Mouse (Mus musculus): ENCODE results near the gene Tmem158. TPM values are rescaled to one million over a fixed set of nuclear protein-coding genes. Genes with fewer than 3 reads are reported as not detected.

The Tmem158 gene
- total and polyA plus RNA-seq, 2 experiments from 2014 or later: 78.6 to 207 TPM

DNA sequence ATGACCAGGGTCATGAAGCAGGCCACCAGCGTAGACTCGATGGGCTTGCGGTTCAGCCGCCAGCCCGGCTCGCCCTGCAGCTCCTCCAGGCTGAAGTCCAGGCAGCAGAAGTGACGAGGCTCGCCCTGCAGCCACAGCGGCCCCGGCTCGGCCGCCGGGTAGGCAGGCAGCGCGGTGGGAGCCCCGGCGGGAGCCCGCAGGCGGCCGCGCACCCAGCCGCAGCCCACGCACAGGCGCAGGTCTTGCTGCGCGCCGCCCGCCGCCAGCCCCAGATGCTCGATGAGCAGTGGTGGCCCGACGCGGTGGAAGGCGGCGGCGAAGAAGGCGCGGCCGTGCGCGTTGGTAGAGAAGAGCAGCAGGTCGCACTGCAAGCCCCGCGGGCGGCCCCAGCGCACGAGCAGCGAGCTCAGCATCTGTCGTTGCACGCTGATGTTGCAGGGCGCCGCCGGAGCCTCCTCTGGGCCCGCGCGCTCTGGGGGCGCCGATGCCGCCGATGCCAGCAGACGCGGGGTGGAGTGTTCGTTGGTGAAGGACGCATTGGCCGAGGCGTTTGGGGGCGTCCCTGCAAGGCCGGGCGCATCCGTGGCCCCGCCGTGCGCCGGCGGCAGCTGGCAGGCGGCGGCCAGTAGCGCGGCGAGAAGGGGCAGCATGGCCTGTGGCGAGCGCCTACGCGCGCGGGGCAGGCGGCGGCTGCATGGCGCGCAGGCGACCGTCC lies 511 bp downstream of the Tmem158 start:
- Histone ChIP-seq H3K4me2 (ENCODE audit: low read depth, low read length, poor library complexity, severe bottlenecking) (peak overlapping the region; percentile 69), H3K9me3 (ENCODE audit: low read length) (no peaks in the 10 kb centered on the region), H3K27ac (ENCODE audit: low read depth, low read length) (peak overlapping the region; percentile 82), H3K36me3 (ENCODE audit: insufficient read depth, low read length) (no peaks in the 10 kb centered on the region), H3K9ac (replicated peaks; ENCODE audit: low read length, poor library complexity, severe bottlenecking) (peak overlapping the region; percentile 75), H3K4me3 (ENCODE audit: low read depth, low read length) (peak overlapping the region; percentile 65), H3K27me3 (ENCODE audit: insufficient read depth, low read length) (no peaks in the 10 kb centered on the region), H3K4me1 (ENCODE audit: insufficient read depth, low read length) (peaks cover 2% of the 10 kb centered on the region; the same call in 1 of the 2 replicates)
- under 1% methylated on average over 69 of the region's 92 CpGs for WGBS
- DNase-seq (ENCODE audit: low spot score): peak; percentile 39
- no peak for TF ChIP-seq CTCF (IDR thresholded peaks at IDR 0.05)
- ATAC-seq (ENCODE audit: low FRiP score): peak; percentile 84

DNA sequence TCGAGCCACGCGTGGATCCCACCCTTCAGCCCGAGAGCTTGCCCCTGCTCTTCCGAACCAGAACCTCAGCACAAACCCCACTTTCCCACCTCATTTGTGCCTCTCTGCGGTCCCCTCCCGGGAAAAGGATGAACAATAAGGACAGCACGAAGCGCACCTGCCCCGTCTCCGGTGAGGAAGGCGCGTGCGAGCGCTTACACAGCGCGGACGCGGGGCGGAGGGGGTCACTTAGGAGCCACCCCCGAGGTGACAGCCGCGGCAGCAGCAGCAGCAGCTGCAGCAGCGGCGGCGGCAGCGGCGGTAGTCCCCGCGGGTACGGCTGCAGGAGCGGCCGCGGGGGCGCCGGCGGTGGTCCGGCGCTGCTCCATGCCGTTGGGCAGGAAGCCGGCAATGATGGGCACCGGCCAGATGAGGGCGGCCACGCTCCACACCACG lies 1.1 kb downstream of the Tmem158 start:
- peak overlapping the region; percentile 75 for H3K9ac ChIP-seq (replicated peaks; ENCODE audit: low read length, poor library complexity, severe bottlenecking)
- TF ChIP-seq CTCF (IDR thresholded peaks at IDR 0.05): peak; percentile 77
- WGBS: under 1% methylated on average over 33 of the region's 45 CpGs
- peak overlapping the region; percentile 65 for H3K4me3 ChIP-seq (ENCODE audit: low read depth, low read length)
- DNase-seq (ENCODE audit: low spot score): peak; percentile 87
- H3K4me2 ChIP-seq (ENCODE audit: low read depth, low read length, poor library complexity, severe bottlenecking): peak overlapping the region; percentile 69
- no peaks in the 10 kb centered on the region for H3K27me3 ChIP-seq (ENCODE audit: insufficient read depth, low read length)
- H3K27ac ChIP-seq (ENCODE audit: low read depth, low read length): peak overlapping the region; percentile 82
- H3K9me3 ChIP-seq (ENCODE audit: low read length): no peaks in the 10 kb centered on the region
- H3K36me3 ChIP-seq (ENCODE audit: insufficient read depth, low read length): no peaks in the 10 kb centered on the region
- no peak; the same call in 1 of the 2 replicates for ATAC-seq (ENCODE audit: low FRiP score)
- peaks cover 2% of the 10 kb centered on the region; the same call in 1 of the 2 replicates for H3K4me1 ChIP-seq (ENCODE audit: insufficient read depth, low read length)

DNA sequence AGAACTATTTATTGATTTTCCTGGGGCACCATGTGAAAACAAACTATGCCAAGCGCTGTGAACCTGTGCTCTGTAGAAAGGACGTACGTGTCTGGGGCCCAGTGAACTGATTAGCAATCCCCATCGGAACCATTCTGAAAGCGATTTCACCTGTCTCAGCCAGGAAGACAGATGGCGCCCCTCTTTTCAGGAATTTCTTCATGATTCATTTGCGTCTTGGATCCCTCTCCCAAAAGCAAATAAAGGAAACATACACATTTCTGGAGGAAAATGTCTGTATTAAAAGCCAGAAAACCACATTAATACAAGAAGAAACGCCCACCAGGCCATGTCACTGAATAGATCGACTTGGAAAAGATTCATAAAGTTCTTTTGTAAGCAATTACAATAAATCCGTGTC lies 1.8 kb downstream of the Tmem158 start:
- Histone ChIP-seq H3K4me2 (ENCODE audit: low read depth, low read length, poor library complexity, severe bottlenecking) (peak overlapping the region; percentile 69), H3K27ac (ENCODE audit: low read depth, low read length) (no peak overlapping the region), H3K27me3 (ENCODE audit: insufficient read depth, low read length) (no peaks in the 10 kb centered on the region), H3K9ac (replicated peaks; ENCODE audit: low read length, poor library complexity, severe bottlenecking) (peak overlapping the region; percentile 75; the same call in 1 of the 2 replicates), H3K4me3 (ENCODE audit: low read depth, low read length) (peak overlapping the region; percentile 65), H3K4me1 (ENCODE audit: insufficient read depth, low read length) (peaks cover 2% of the 10 kb centered on the region; the same call in 1 of the 2 replicates), H3K36me3 (ENCODE audit: insufficient read depth, low read length) (no peaks in the 10 kb centered on the region), H3K9me3 (ENCODE audit: low read length) (no peaks in the 10 kb centered on the region)
- ATAC-seq (ENCODE audit: low FRiP score) (no peak), DNase-seq (ENCODE audit: low spot score) (peak; percentile 66)
- WGBS: 19% methylated on average over 10 of the region's 10 CpGs
- peak; percentile 75 for TF ChIP-seq CTCF (IDR thresholded peaks at IDR 0.05)

GRCm38 (mm10) chr9:123255736-123256135 lies 4.8 kb downstream of the Tmem158 start:
- Histone ChIP-seq H3K4me3 (ENCODE audit: low read depth, low read length) (no peak overlapping the region), H3K27ac (ENCODE audit: low read depth, low read length) (no peak overlapping the region), H3K27me3 (ENCODE audit: insufficient read depth, low read length) (no peaks in the 10 kb centered on the region), H3K9me3 (ENCODE audit: low read length) (no peaks in the 10 kb centered on the region), H3K4me2 (ENCODE audit: low read depth, low read length, poor library complexity, severe bottlenecking) (no peak overlapping the region), H3K4me1 (ENCODE audit: insufficient read depth, low read length) (peaks cover 2% of the 10 kb centered on the region; the same call in 1 of the 2 replicates), H3K9ac (replicated peaks; ENCODE audit: low read length, poor library complexity, severe bottlenecking) (no peak overlapping the region), H3K36me3 (ENCODE audit: insufficient read depth, low read length) (no peaks in the 10 kb centered on the region)
- 85% methylated on average over 3 of the region's 3 CpGs for WGBS
- ATAC-seq (ENCODE audit: low FRiP score) (no peak), DNase-seq (ENCODE audit: low spot score) (no peak)
- no peak for TF ChIP-seq CTCF (IDR thresholded peaks at IDR 0.05)

GRCm38 (mm10) chr9:123247992-123248391 lies 12.6 kb downstream of the Tmem158 start:
- DNase-seq (ENCODE audit: low spot score) (no peak), ATAC-seq (ENCODE audit: low FRiP score) (no peak)
- no peak overlapping the region for H3K27ac ChIP-seq (ENCODE audit: low read depth, low read length)
- H3K9me3 ChIP-seq (ENCODE audit: low read length): no peaks in the 10 kb centered on the region
- TF ChIP-seq CTCF (IDR thresholded peaks at IDR 0.05): no peak
- 81% methylated on average over 1 of the region's 1 CpGs for WGBS
- no peak overlapping the region for H3K9ac ChIP-seq (replicated peaks; ENCODE audit: low read length, poor library complexity, severe bottlenecking)
- no peaks in the 10 kb centered on the region for H3K4me1 ChIP-seq (ENCODE audit: insufficient read depth, low read length)
- no peaks in the 10 kb centered on the region for H3K36me3 ChIP-seq (ENCODE audit: insufficient read depth, low read length)
- no peak overlapping the region for H3K4me3 ChIP-seq (ENCODE audit: low read depth, low read length)
- H3K4me2 ChIP-seq (ENCODE audit: low read depth, low read length, poor library complexity, severe bottlenecking): no peak overlapping the region
- no peaks in the 10 kb centered on the region for H3K27me3 ChIP-seq (ENCODE audit: insufficient read depth, low read length)

GRCm38 (mm10) chr9:123245146-123245545 lies 15.4 kb downstream of the Tmem158 start:
- no peak overlapping the region for H3K9ac ChIP-seq (replicated peaks; ENCODE audit: low read length, poor library complexity, severe bottlenecking)
- no peak overlapping the region for H3K4me3 ChIP-seq (ENCODE audit: low read depth, low read length)
- 79% methylated on average over 4 of the region's 4 CpGs for WGBS
- no peak for TF ChIP-seq CTCF (IDR thresholded peaks at IDR 0.05)
- DNase-seq (ENCODE audit: low spot score) (no peak), ATAC-seq (ENCODE audit: low FRiP score) (no peak)
- H3K4me1 ChIP-seq (ENCODE audit: insufficient read depth, low read length): no peaks in the 10 kb centered on the region
- H3K27me3 ChIP-seq (ENCODE audit: insufficient read depth, low read length): no peaks in the 10 kb centered on the region
- no peak overlapping the region for H3K4me2 ChIP-seq (ENCODE audit: low read depth, low read length, poor library complexity, severe bottlenecking)
- no peaks in the 10 kb centered on the region for H3K36me3 ChIP-seq (ENCODE audit: insufficient read depth, low read length)
- no peaks in the 10 kb centered on the region for H3K9me3 ChIP-seq (ENCODE audit: low read length)
- no peak overlapping the region for H3K27ac ChIP-seq (ENCODE audit: low read depth, low read length)
